Mouse (Mus musculus) hindbrain, embryonic 14.5 days (tissue): ENCODE measurements around the gene Ralgapa1. TPM values are rescaled to one million over a fixed set of nuclear protein-coding genes. Genes with fewer than 3 reads are reported as not detected.

Experiments used
- ATAC-seq: fragments of 200-750 bp; cut with Nextera tagmentation; 2 replicates; pipeline ENCODE4 v1.8.0; 2017; ENCODE audit warnings: moderate number of reproducible peaks, mild to moderate bottlenecking, moderate TSS enrichment, moderate library complexity; ENCODE audit not compliant: low FRiP score
- DNase-seq: peaks from one replicate; pipeline ENCODE4 v3.0.0-alpha.2; 2015; ENCODE audit warnings: low spot score
- H3K27ac ChIP-seq: fragments of 300-500 bp; sonication (generic); 2 replicates; pipeline ENCODE4 v1.5.1; 2014; ENCODE audit warnings: mild to moderate bottlenecking, moderate library complexity
- H3K27me3 ChIP-seq: fragments of 300-500 bp; sonication (generic); 2 replicates; pipeline ENCODE4 v1.6.1; 2014; ENCODE audit warnings: mild to moderate bottlenecking, low read length, mixed read lengths; ENCODE audit not compliant: control insufficient read depth, insufficient read depth
- H3K36me3 ChIP-seq: fragments of 300-500 bp; sonication (generic); replicated peaks from 2 replicates; pipeline ENCODE4 v1.6.1; 2014; ENCODE audit not compliant: control insufficient read depth, insufficient read depth
- H3K4me1 ChIP-seq: fragments of 300-500 bp; sonication (generic); replicated peaks from 2 replicates; pipeline ENCODE4 v1.6.1; 2014; ENCODE audit warnings: antibody characterized with exemption, low read length, mixed read lengths; ENCODE audit not compliant: control insufficient read depth, insufficient read depth
- H3K4me2 ChIP-seq: fragments of 300-500 bp; sonication (generic); replicated peaks from 2 replicates; pipeline ENCODE4 v1.6.1; 2014; ENCODE audit warnings: mild to moderate bottlenecking, moderate library complexity
- H3K4me3 ChIP-seq: fragments of 300-500 bp; sonication (generic); replicated peaks from 2 replicates; pipeline ENCODE4 v1.5.1; 2014; ENCODE audit warnings: mild to moderate bottlenecking, low read length
- H3K9ac ChIP-seq: fragments of 300-500 bp; sonication (generic); 2 replicates; pipeline ENCODE4 v1.6.1; 2014
- H3K9me3 ChIP-seq: fragments of 300-500 bp; sonication (generic); 2 replicates; pipeline ENCODE4 v1.6.1; 2016; ENCODE audit warnings: low read length; ENCODE audit not compliant: control insufficient read depth
- WGBS: fragments of 180-500 bp; shearing (Covaris S2); extraction: QIAGEN DNeasy Blood & Tissue Kit; methylation state at CpG from one replicate; pipeline ENCODE4 v1.1.7; 2014; 5-methylcytosine and 5-hydroxymethylcytosine counted together
- polyA plus RNA-seq: library from polyadenylated mRNA; unstranded; fragments of >200 nt; fragmentation: Nextera tagmentation; extraction: Ambion mirVana; gene quantifications from 2 replicates; pipeline ENCODE4 v1.2.1, GENCODE M21; 2014

The Ralgapa1 gene
- polyA plus RNA-seq, 1 experiment from 2014 or later: 36.1 TPM

DNA sequence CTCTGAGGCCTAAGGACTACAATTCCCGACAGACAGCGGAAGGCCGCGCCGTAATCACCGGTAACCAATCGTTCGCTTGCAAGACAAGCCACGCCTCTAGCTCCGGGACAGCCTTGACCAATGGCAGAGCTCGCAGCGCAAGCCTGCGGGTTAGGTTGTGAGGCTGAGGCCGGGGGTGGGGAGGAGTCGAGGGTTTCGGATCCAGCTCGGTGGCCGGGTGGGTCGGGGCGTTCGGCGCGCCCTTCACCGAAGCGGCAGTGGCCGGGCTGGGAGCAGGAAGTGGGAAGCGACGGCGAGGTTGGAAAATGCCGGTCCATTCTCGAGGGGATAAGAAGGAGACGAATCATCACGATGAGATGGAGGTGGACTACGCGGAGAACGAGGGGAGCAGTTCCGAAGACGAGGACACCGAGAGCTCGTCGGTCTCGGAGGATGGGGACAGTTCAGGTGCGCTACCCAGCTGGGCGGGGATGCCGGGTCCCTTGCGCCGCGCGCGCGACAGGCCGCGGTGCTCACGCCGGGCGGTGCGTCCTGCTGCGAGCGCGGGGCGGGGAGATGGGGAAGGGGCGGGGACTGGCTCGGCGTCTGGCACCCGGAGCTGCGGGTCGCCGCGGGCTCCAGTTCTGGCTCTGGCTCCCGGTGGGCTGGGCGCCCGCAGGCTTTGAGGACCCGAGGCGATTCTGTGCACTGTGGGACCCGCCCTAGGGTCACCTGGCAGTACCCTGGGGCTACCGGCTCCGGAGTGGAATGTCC lies 15.4 kb upstream of the Ralgapa1 start, which contains the start of gene Brms1l:
TSS of gene Brms1l (plus strand) at position 126 of the 753 bp plus-strand sequence.
- H3K4me3 ChIP-seq: peak within 1 kb of the TSS; percentile 89
- H3K9ac ChIP-seq: peak within 1 kb of the TSS; percentile 92
- H3K36me3 ChIP-seq: peaks cover under 1% of the 10 kb centered on the region
- H3K4me2 ChIP-seq: peak within 1 kb of the TSS; percentile 76
- H3K4me1 ChIP-seq: peaks cover 14% of the 10 kb centered on the region; the same call in 1 of the 2 replicates
- under 1% methylated on average over 65 of the region's 77 CpGs for WGBS
- DNase-seq (peak; percentile 96), ATAC-seq (peak; percentile 100)
- H3K27ac ChIP-seq: peak within 1 kb of the TSS; percentile 95
- H3K27me3 ChIP-seq: no peaks in the 10 kb centered on the region
- H3K9me3 ChIP-seq: no peaks in the 10 kb centered on the region

DNA sequence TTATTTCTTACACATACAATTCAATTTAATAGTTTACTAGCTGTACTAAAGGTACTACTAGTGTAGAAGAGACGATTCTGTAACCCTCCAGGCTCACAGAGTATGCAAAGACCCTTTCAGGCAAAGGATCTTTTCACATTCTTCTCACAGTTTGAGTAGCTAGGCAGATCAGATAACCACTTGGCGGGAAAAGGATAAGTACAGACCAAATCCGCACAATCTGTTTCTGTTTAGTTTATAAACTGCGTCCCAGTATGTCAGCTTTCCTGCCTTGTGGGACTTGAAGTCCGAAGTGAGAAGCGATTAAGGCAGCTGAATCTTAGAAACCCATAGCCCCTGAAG lies 14.9 kb upstream of the Ralgapa1 start:
- peak overlapping the region; percentile 76 for H3K4me2 ChIP-seq
- ATAC-seq (no peak), DNase-seq (no peak)
- H3K27me3 ChIP-seq: no peaks in the 10 kb centered on the region
- peaks cover 14% of the 10 kb centered on the region; the same call in 1 of the 2 replicates for H3K4me1 ChIP-seq
- peak overlapping the region; percentile 89 for H3K4me3 ChIP-seq
- H3K36me3 ChIP-seq: no peaks in the 10 kb centered on the region
- peak overlapping the region; percentile 67; the same call in 1 of the 2 replicates for H3K27ac ChIP-seq
- WGBS: under 1% methylated on average over 6 of the region's 6 CpGs
- H3K9ac ChIP-seq: peak overlapping the region; percentile 55; the same call in 1 of the 2 replicates
- no peaks in the 10 kb centered on the region for H3K9me3 ChIP-seq

DNA sequence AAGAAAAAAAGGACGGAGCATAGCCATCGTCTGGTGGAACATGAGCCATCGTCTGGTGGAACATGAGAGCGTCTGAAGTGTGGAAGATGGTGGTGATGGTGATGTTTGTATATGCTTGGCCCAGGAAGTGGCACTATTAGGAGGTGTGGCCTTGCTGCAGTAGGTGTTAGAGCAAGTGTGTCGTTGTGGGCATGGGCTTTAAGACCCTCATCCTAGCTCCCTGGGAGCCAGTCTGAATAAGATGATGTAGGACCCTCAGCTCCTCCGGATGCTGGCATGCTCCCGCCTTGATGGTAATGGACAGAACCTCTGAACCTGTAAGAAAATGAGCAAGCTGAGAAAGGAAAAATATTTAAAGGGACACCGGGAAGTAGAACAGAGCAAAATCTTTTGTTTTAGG lies 13.9 kb upstream of the Ralgapa1 start:
- Histone ChIP-seq H3K4me3 (no peak overlapping the region), H3K27ac (no peak overlapping the region), H3K36me3 (no peaks in the 10 kb centered on the region), H3K4me2 (no peak overlapping the region), H3K9me3 (no peaks in the 10 kb centered on the region), H3K27me3 (no peaks in the 10 kb centered on the region), H3K4me1 (peaks cover 14% of the 10 kb centered on the region; the same call in 1 of the 2 replicates), H3K9ac (no peak overlapping the region)
- 92% methylated on average over 8 of the region's 8 CpGs for WGBS
- ATAC-seq (no peak), DNase-seq (no peak)

- no peak for DNase-seq
- WGBS: 67% methylated on average over 9 of the region's 9 CpGs
- no peaks in the 10 kb centered on the region for H3K36me3 ChIP-seq
These were observed 13.1 kb upstream of the Ralgapa1 start for GRCm38 (mm10) chr12:55833906-55834625.

GRCm38 (mm10) chr12:55832961-55833360 lies 12.0 kb upstream of the Ralgapa1 start:
- ATAC-seq: no peak
- Histone ChIP-seq H3K27me3 (no peaks in the 10 kb centered on the region), H3K36me3 (no peaks in the 10 kb centered on the region), H3K4me1 (peaks cover 11% of the 10 kb centered on the region; the same call in 1 of the 2 replicates), H3K4me2 (no peak overlapping the region), H3K9me3 (no peaks in the 10 kb centered on the region), H3K9ac (no peak overlapping the region), H3K27ac (no peak overlapping the region), H3K4me3 (no peak overlapping the region)
- DNase-seq: no peak

More at GRCm38 (mm10) chr12:55833906-55834625, 13.1 kb upstream of the Ralgapa1 start:
- no peak overlapping the region for H3K27ac ChIP-seq
- no peak overlapping the region for H3K4me3 ChIP-seq
- H3K4me2 ChIP-seq: no peak overlapping the region
- ATAC-seq: no peak
- H3K4me1 ChIP-seq: peaks cover 14% of the 10 kb centered on the region; the same call in 1 of the 2 replicates
- H3K9ac ChIP-seq: 0 out of 2 replicates have a peak overlapping the region, but pooled peaks have one; percentile 3
- no peaks in the 10 kb centered on the region for H3K9me3 ChIP-seq
- H3K27me3 ChIP-seq: no peaks in the 10 kb centered on the region

GRCm38 (mm10) chr12:55831101-55831500 lies 10.1 kb upstream of the Ralgapa1 start:
- WGBS: 15% methylated on average over 2 of the region's 2 CpGs

DNA sequence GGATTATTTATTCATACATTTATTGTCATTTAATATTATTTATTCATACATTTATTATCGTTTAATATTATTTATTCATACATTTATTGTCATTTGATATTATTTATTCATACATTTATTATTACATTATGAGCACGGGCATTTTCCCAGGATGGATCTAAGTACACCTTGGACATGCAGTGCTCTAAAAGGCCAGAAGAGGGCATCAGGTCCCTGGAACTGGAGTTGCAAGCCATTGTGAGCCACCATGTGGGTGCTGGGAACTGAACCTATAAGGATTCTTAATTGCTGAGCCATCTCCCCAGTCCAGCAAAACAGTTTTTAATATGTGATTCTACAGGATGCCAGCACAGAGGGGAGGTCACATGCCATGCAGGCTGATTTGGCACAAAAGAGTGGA lies 4.6 kb upstream of the Ralgapa1 start:
- Histone ChIP-seq H3K4me2 (no peak overlapping the region), H3K9me3 (no peaks in the 10 kb centered on the region), H3K36me3 (no peaks in the 10 kb centered on the region), H3K27me3 (no peaks in the 10 kb centered on the region), H3K27ac (no peak overlapping the region), H3K4me3 (no peak overlapping the region), H3K4me1 (no peaks in the 10 kb centered on the region), H3K9ac (no peak overlapping the region)
- DNase-seq (no peak), ATAC-seq (no peak)
- WGBS: 87% methylated on average over 2 of the region's 2 CpGs

More at GRCm38 (mm10) chr12:55831101-55831500, 10.1 kb upstream of the Ralgapa1 start:
- Histone ChIP-seq H3K4me3 (no peak overlapping the region), H3K4me1 (no peaks in the 10 kb centered on the region), H3K36me3 (no peaks in the 10 kb centered on the region), H3K9me3 (no peaks in the 10 kb centered on the region), H3K9ac (no peak overlapping the region), H3K27me3 (no peaks in the 10 kb centered on the region), H3K27ac (no peak overlapping the region), H3K4me2 (no peak overlapping the region)
- DNase-seq (peak; percentile 77), ATAC-seq (no peak)

DNA sequence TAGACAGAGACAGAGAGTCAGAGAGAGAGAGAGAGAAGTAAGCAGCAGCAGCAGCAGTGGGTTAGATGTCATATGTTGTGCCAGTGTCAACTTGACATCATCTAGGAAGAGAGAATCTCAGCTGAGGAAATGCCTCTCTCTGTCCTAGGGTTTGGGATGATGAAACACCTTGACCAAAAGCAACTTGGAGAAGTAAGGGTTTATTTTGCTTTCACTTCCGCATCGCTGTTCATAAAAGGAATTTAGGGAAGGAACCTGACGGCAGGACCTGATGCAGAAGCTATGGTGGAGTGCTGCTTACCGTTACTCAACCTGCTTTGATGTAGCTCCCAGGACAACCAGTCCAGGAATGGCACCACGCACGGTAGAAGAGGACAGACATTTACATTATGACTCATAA lies 3.1 kb upstream of the Ralgapa1 start:
- Histone ChIP-seq H3K36me3 (no peaks in the 10 kb centered on the region), H3K4me1 (peaks cover 11% of the 10 kb centered on the region), H3K9ac (no peak overlapping the region), H3K9me3 (no peaks in the 10 kb centered on the region), H3K4me3 (no peak overlapping the region), H3K27me3 (no peaks in the 10 kb centered on the region), H3K4me2 (no peak overlapping the region), H3K27ac (no peak overlapping the region)
- no peak for ATAC-seq
- no peak for DNase-seq
- WGBS: 89% methylated on average over 6 of the region's 6 CpGs

- Histone ChIP-seq H3K36me3 (no peaks in the 10 kb centered on the region), H3K27ac (peak overlapping the region; percentile 96), H3K9ac (peak overlapping the region; percentile 83), H3K9me3 (no peaks in the 10 kb centered on the region), H3K4me3 (peak overlapping the region; percentile 77), H3K4me2 (peak overlapping the region; percentile 82), H3K4me1 (peaks cover 17% of the 10 kb centered on the region), H3K27me3 (no peaks in the 10 kb centered on the region)
- under 1% methylated on average over 33 of the region's 35 CpGs for WGBS
- DNase-seq (no peak), ATAC-seq (no peak; the same call in 1 of the 2 replicates)
These were observed 777 bp downstream of the Ralgapa1 start for GRCm38 (mm10) chr12:55820119-55820660.
